Mouse (Mus musculus): Measurements from ENCODE around the gene Actl10. TPM values are rescaled to one million over a fixed set of nuclear protein-coding genes. Genes with fewer than 3 reads are reported as not detected.
A peak's percentile ranks its signal among the peaks of the same experiment; 100 is the strongest.

Actl10 gene
- polyA plus RNA-seq, 1 experiment from 2014 or later, result 0.55 TPM

GRCm38 (mm10) chr2:154538310-154538709, 13.3 kb upstream of the Actl10 start:
- no peaks in the 10 kb centered on the region for H3K27me3 ChIP-seq
- peak overlapping the region; percentile 73 for H3K27ac ChIP-seq
- H3K4me1 ChIP-seq (replicated peaks), result peaks cover 27% of the 10 kb centered on the region
- WGBS, result 49% methylated on average over 2 of the region's 2 CpGs
- H3K9ac ChIP-seq, result 0 out of 2 replicates have a peak overlapping the region, but pooled peaks have one; percentile 51
- H3K4me3 ChIP-seq, result no peak overlapping the region
- H3K4me2 ChIP-seq, result no peak overlapping the region
- no peak for ATAC-seq (ENCODE audit: low FRiP score)
- H3K36me3 ChIP-seq, result peaks cover 39% of the 10 kb centered on the region
- no peaks in the 10 kb centered on the region for H3K9me3 ChIP-seq

- no peak overlapping the region for H3K4me3 ChIP-seq
- no peak overlapping the region for H3K4me2 ChIP-seq
- ATAC-seq (ENCODE audit: low FRiP score), result no peak
- H3K9me3 ChIP-seq, result no peaks in the 10 kb centered on the region
- peak overlapping the region; percentile 51; the same call in 1 of the 2 replicates for H3K9ac ChIP-seq
- H3K27me3 ChIP-seq, result no peaks in the 10 kb centered on the region
- H3K4me1 ChIP-seq (replicated peaks), result peaks cover 27% of the 10 kb centered on the region
- H3K27ac ChIP-seq, result peak overlapping the region; percentile 73
- WGBS, result 33% methylated on average over 3 of the region's 3 CpGs
- peaks cover 37% of the 10 kb centered on the region for H3K36me3 ChIP-seq
Measured at GRCm38 (mm10) chr2:154538710-154539109, 12.9 kb upstream of the Actl10 start.

- Histone ChIP-seq H3K9ac (no peak overlapping the region), H3K27me3 (no peaks in the 10 kb centered on the region), H3K27ac (no peak overlapping the region; the same call in 1 of the 2 replicates), H3K4me2 (no peak overlapping the region), H3K4me1 (replicated peaks) (peaks cover 27% of the 10 kb centered on the region), H3K4me3 (no peak overlapping the region), H3K36me3 (peaks cover 28% of the 10 kb centered on the region), H3K9me3 (no peaks in the 10 kb centered on the region)
- WGBS, result 63% methylated on average over 3 of the region's 3 CpGs
- no peak for ATAC-seq (ENCODE audit: low FRiP score)
Measured at GRCm38 (mm10) chr2:154539720-154540119, 11.9 kb upstream of the Actl10 start.

- WGBS, result 87% methylated on average over 2 of the region's 2 CpGs
- Histone ChIP-seq H3K4me1 (replicated peaks) (peaks cover 27% of the 10 kb centered on the region), H3K4me3 (no peak overlapping the region), H3K27ac (no peak overlapping the region), H3K9me3 (no peaks in the 10 kb centered on the region), H3K9ac (no peak overlapping the region), H3K4me2 (no peak overlapping the region), H3K36me3 (peaks cover 9% of the 10 kb centered on the region), H3K27me3 (no peaks in the 10 kb centered on the region)
- ATAC-seq (ENCODE audit: low FRiP score), result no peak
Measured at GRCm38 (mm10) chr2:154541630-154542029, 9.9 kb upstream of the Actl10 start.

GRCm38 (mm10) chr2:154543567-154544347, 7.8 kb upstream of the Actl10 start:
- H3K27me3 ChIP-seq, result no peaks in the 10 kb centered on the region
- 84% methylated on average over 9 of the region's 9 CpGs for WGBS
- peak; percentile 68 for ATAC-seq (ENCODE audit: low FRiP score)
- H3K36me3 ChIP-seq, result no peaks in the 10 kb centered on the region; the same call in 1 of the 2 replicates
- no peak overlapping the region for H3K4me2 ChIP-seq
- H3K9me3 ChIP-seq, result no peaks in the 10 kb centered on the region
- peaks cover 19% of the 10 kb centered on the region for H3K4me1 ChIP-seq (replicated peaks)
- no peak overlapping the region for H3K4me3 ChIP-seq
- peak overlapping the region; percentile 56 for H3K27ac ChIP-seq
- no peak overlapping the region for H3K9ac ChIP-seq

GRCm38 (mm10) chr2:154546711-154547110, 4.9 kb upstream of the Actl10 start, which contains the start of gene 1700003F12Rik:
Gene 1700003F12Rik, plus strand, starts transcription at chr2:154547085.
- H3K27ac ChIP-seq, result no peak within 1 kb of the TSS
- no peaks in the 10 kb centered on the region for H3K9me3 ChIP-seq
- no peak within 1 kb of the TSS for H3K4me2 ChIP-seq
- H3K4me3 ChIP-seq, result no peak within 1 kb of the TSS
- no peaks in the 10 kb centered on the region; the same call in 1 of the 2 replicates for H3K36me3 ChIP-seq
- 92% methylated on average over 10 of the region's 10 CpGs for WGBS
- no peak within 1 kb of the TSS for H3K9ac ChIP-seq
- peaks cover 20% of the 10 kb centered on the region for H3K27me3 ChIP-seq
- no peak for ATAC-seq (ENCODE audit: low FRiP score)
- H3K4me1 ChIP-seq (replicated peaks), result peaks cover 23% of the 10 kb centered on the region

- H3K4me1 ChIP-seq (replicated peaks), result peaks cover 35% of the 10 kb centered on the region
- peak overlapping the region; percentile 85; the same call in 1 of the 2 replicates for H3K4me2 ChIP-seq
- H3K27ac ChIP-seq, result no peak overlapping the region
- ATAC-seq (ENCODE audit: low FRiP score), result no peak
- H3K9ac ChIP-seq, result no peak overlapping the region
- H3K9me3 ChIP-seq, result no peaks in the 10 kb centered on the region
- no peaks in the 10 kb centered on the region; the same call in 1 of the 2 replicates for H3K36me3 ChIP-seq
- WGBS, result 45% methylated on average over 3 of the region's 3 CpGs
- H3K27me3 ChIP-seq, result peaks cover 26% of the 10 kb centered on the region
- H3K4me3 ChIP-seq, result no peak overlapping the region
Measured at GRCm38 (mm10) chr2:154548688-154549087, 2.9 kb upstream of the Actl10 start.

- 1% methylated on average over 40 of the region's 48 CpGs for WGBS
- H3K4me2 ChIP-seq, result peak overlapping the region; percentile 85
- peak; percentile 66 for ATAC-seq (ENCODE audit: low FRiP score)
Measured at GRCm38 (mm10) chr2:154549127-154549885, 2.3 kb upstream of the Actl10 start.

GRCm38 (mm10) chr2:154549886-154550189, 1.7 kb upstream of the Actl10 start:
- H3K27me3 ChIP-seq, result peaks cover 26% of the 10 kb centered on the region
- H3K9me3 ChIP-seq, result no peaks in the 10 kb centered on the region
- peak overlapping the region; percentile 85 for H3K4me2 ChIP-seq
- WGBS, result 18% methylated on average over 20 of the region's 20 CpGs
- no peak for ATAC-seq (ENCODE audit: low FRiP score)
- H3K4me1 ChIP-seq (replicated peaks), result peaks cover 38% of the 10 kb centered on the region
- H3K9ac ChIP-seq, result peak overlapping the region; percentile 76
- H3K36me3 ChIP-seq, result no peaks in the 10 kb centered on the region; the same call in 1 of the 2 replicates
- H3K4me3 ChIP-seq, result peak overlapping the region; percentile 48
- H3K27ac ChIP-seq, result no peak overlapping the region

More at GRCm38 (mm10) chr2:154549127-154549885, 2.3 kb upstream of the Actl10 start:
- Histone ChIP-seq H3K9ac (peak overlapping the region; percentile 76), H3K4me3 (peak overlapping the region; percentile 48), H3K36me3 (no peaks in the 10 kb centered on the region; the same call in 1 of the 2 replicates), H3K27me3 (peaks cover 26% of the 10 kb centered on the region), H3K27ac (no peak overlapping the region), H3K9me3 (no peaks in the 10 kb centered on the region), H3K4me1 (replicated peaks) (peaks cover 35% of the 10 kb centered on the region)

- 76% methylated on average over 2 of the region's 2 CpGs for WGBS
- no peak for ATAC-seq (ENCODE audit: low FRiP score)
- no peak overlapping the region for H3K4me3 ChIP-seq
- H3K9ac ChIP-seq, result no peak overlapping the region
- no peaks in the 10 kb centered on the region for H3K9me3 ChIP-seq
- no peak overlapping the region for H3K27ac ChIP-seq
- no peaks in the 10 kb centered on the region; the same call in 1 of the 2 replicates for H3K36me3 ChIP-seq
- peaks cover 46% of the 10 kb centered on the region for H3K4me1 ChIP-seq (replicated peaks)
- H3K4me2 ChIP-seq, result no peak overlapping the region
- peaks cover 26% of the 10 kb centered on the region for H3K27me3 ChIP-seq
Measured at GRCm38 (mm10) chr2:154550937-154551336, 639 bp upstream of the Actl10 start.

- H3K4me3 ChIP-seq, result no peak overlapping the region
- H3K4me1 ChIP-seq (replicated peaks), result peaks cover 54% of the 10 kb centered on the region
- peak overlapping the region; percentile 59; the same call in 1 of the 2 replicates for H3K9ac ChIP-seq
- H3K27ac ChIP-seq, result peak overlapping the region; percentile 35; the same call in 1 of the 2 replicates
- WGBS, result 41% methylated on average over 21 of the region's 21 CpGs
- no peaks in the 10 kb centered on the region; the same call in 1 of the 2 replicates for H3K36me3 ChIP-seq
- ATAC-seq (ENCODE audit: low FRiP score), result no peak; the same call in 1 of the 2 replicates
- peaks cover 26% of the 10 kb centered on the region for H3K27me3 ChIP-seq
- H3K9me3 ChIP-seq, result no peaks in the 10 kb centered on the region
- H3K4me2 ChIP-seq, result peak overlapping the region; percentile 43
Measured at GRCm38 (mm10) chr2:154551927-154552326, 351 bp downstream of the Actl10 start.

- no peaks in the 10 kb centered on the region for H3K9me3 ChIP-seq
- peaks cover 26% of the 10 kb centered on the region for H3K27me3 ChIP-seq
- no peaks in the 10 kb centered on the region for H3K36me3 ChIP-seq
- peak overlapping the region; percentile 59; the same call in 1 of the 2 replicates for H3K9ac ChIP-seq
- peak; percentile 34 for ATAC-seq (ENCODE audit: low FRiP score)
- H3K4me2 ChIP-seq, result peak overlapping the region; percentile 43
- H3K27ac ChIP-seq, result peak overlapping the region; percentile 35; the same call in 1 of the 2 replicates
- WGBS, result 25% methylated on average over 27 of the region's 27 CpGs
- H3K4me3 ChIP-seq, result no peak overlapping the region
- peaks cover 60% of the 10 kb centered on the region for H3K4me1 ChIP-seq (replicated peaks)
Measured at GRCm38 (mm10) chr2:154552424-154552907, 890 bp downstream of the Actl10 start.
